Mouse (Mus musculus): ENCODE measurements at regions not wholly inside any gene's neighbourhood (a gene's known extent, or its start where the extent isn't known, plus 50 kb on each side); places are given as distances from the start of the nearest gene placed in this dataset.

- no peak for DNase-seq
- no peak overlapping the region for H3K4me3 ChIP-seq (replicated peaks; ENCODE audit: extremely low read depth, low read depth, low read length)
- 55% methylated on average over 9 of the region's 9 CpGs for WGBS
These were observed 129.1 kb downstream of the Gas1 start for GRCm38 (mm10) chr13:60047791-60048730.

DNA sequence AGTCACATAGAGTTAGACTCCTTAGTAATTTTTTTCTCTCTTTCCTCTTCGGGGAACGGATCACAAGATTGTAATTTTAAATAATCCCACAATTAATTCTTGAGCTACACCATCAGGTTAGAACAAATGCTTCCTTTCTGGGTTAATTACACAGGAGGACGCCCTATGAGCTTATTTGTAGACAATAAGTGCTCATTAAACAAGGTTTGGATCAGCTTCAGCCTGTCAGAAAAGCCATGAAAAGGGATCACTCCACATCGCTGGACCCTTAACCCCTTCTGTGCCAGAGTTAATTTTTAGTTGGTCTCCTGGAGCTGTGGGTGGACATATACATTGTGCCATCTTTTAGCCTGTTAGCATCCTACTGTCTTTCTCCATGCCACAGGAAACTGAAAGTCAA lies 131.4 kb downstream of the Gas1 start:
- DNase-seq = no peak
- H3K4me1 ChIP-seq (ENCODE audit: control insufficient read depth, insufficient read depth, low read length) = no peaks in the 10 kb centered on the region
- no peak for TF ChIP-seq POLR2A (IDR thresholded peaks at IDR 0.05; ENCODE audit: borderline replicate concordance, extremely low read depth, low read depth, low read length)
- TF ChIP-seq CTCF (IDR thresholded peaks at IDR 0.05; ENCODE audit: insufficient read depth, low read length) = no peak
- H3K4me3 ChIP-seq (replicated peaks; ENCODE audit: extremely low read depth, low read depth, low read length) = no peak overlapping the region
- WGBS = 42% methylated on average over 4 of the region's 4 CpGs

More at GRCm38 (mm10) chr13:60047791-60048730, 129.1 kb downstream of the Gas1 start:
- H3K4me1 ChIP-seq (ENCODE audit: control insufficient read depth, insufficient read depth, low read length) = no peaks in the 10 kb centered on the region
- no peak for TF ChIP-seq POLR2A (IDR thresholded peaks at IDR 0.05; ENCODE audit: borderline replicate concordance, extremely low read depth, low read depth, low read length)
- TF ChIP-seq CTCF (IDR thresholded peaks at IDR 0.05; ENCODE audit: insufficient read depth, low read length) = no peak

DNA sequence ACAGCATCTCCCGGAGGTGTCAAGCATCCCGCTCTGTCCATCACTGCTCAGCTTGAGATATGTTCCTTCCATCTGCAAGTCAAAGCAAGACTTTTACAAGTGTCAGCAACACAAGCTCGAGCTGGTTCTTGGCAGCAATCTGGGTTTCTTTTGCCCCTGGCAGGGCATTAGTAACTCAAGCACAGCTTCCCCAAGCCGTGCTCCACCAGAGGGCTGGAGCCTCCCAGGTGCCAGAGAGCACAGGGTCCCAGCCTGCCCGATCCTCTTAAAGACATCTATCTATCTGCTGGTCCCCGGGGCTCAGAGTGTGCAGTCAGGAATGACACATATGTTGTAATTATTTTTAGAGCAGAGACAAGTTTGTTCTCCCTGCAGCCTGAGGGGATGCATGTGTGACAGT lies 132.3 kb downstream of the Gas1 start:
- Histone ChIP-seq H3K4me1 (ENCODE audit: control insufficient read depth, insufficient read depth, low read length) (no peaks in the 10 kb centered on the region), H3K4me3 (replicated peaks; ENCODE audit: extremely low read depth, low read depth, low read length) (no peak overlapping the region)
- WGBS = 37% methylated on average over 6 of the region's 6 CpGs
- TF ChIP-seq POLR2A (IDR thresholded peaks at IDR 0.05; ENCODE audit: borderline replicate concordance, extremely low read depth, low read depth, low read length) = no peak
- no peak for TF ChIP-seq CTCF (IDR thresholded peaks at IDR 0.05; ENCODE audit: insufficient read depth, low read length)
- DNase-seq = no peak

DNA sequence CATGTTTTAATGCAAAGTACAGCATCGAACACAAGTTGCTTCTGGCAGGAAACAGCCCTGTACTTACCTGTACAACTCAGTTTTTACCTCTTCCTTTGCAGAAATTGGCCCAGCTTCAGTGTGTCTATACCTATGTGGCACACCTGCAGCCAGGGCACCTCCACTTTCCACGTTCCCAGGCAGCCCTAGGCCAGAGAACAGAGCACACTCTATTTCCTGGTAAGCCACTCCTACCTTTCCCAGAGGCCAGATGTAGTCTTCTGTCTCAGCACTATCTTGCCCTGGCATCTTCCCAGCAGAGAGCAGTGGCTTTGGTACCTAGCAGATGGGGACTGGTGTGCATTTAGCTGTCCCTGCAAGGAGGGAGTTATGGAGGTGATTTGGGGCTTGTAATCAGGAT lies 134.7 kb downstream of the Gas1 start:
- 69% methylated on average over 2 of the region's 2 CpGs for WGBS

GRCm38 (mm10) chr13:60035536-60036130 lies 141.5 kb downstream of the Gas1 start:
- H3K4me1 ChIP-seq (ENCODE audit: control insufficient read depth, insufficient read depth, low read length) = no peaks in the 10 kb centered on the region
- no peak overlapping the region for H3K4me3 ChIP-seq (replicated peaks; ENCODE audit: extremely low read depth, low read depth, low read length)
- WGBS = 55% methylated on average over 7 of the region's 7 CpGs
- no peak for DNase-seq
- TF ChIP-seq POLR2A (IDR thresholded peaks at IDR 0.05; ENCODE audit: borderline replicate concordance, extremely low read depth, low read depth, low read length) (no peak), CTCF (IDR thresholded peaks at IDR 0.05; ENCODE audit: insufficient read depth, low read length) (no peak)

More for the DNA sequence above, 134.7 kb downstream of the Gas1 start:
- TF ChIP-seq CTCF (IDR thresholded peaks at IDR 0.05; ENCODE audit: insufficient read depth, low read length) (no peak), POLR2A (IDR thresholded peaks at IDR 0.05; ENCODE audit: borderline replicate concordance, extremely low read depth, low read depth, low read length) (no peak)
- H3K4me1 ChIP-seq (ENCODE audit: control insufficient read depth, insufficient read depth, low read length) = no peaks in the 10 kb centered on the region
- H3K4me3 ChIP-seq (replicated peaks; ENCODE audit: extremely low read depth, low read depth, low read length) = no peak overlapping the region
- no peak for DNase-seq

DNA sequence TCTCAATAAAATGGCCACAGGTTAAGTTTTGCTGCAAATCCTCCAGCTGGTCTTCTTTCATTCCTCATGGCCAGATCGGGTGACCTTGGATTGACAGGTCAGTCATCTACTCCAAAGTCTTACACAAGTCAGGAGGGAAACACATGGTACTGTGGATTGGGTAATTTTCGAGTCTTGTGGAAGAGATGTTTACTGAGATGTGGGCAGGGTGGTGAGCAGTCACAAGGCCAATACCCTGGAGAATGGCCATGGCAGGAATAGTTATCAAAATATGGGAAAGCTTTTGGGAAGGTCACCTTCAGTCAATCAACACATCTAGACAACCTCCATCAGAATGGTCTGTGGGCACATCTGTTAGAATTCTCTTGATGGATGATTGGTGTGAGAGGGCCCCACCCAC lies 144.0 kb downstream of the Gas1 start:
- 73% methylated on average over 2 of the region's 2 CpGs for WGBS
- TF ChIP-seq CTCF (IDR thresholded peaks at IDR 0.05; ENCODE audit: insufficient read depth, low read length) = no peak
- no peak for TF ChIP-seq POLR2A (IDR thresholded peaks at IDR 0.05; ENCODE audit: borderline replicate concordance, extremely low read depth, low read depth, low read length)
- no peak for DNase-seq
- no peaks in the 10 kb centered on the region for H3K4me1 ChIP-seq (ENCODE audit: control insufficient read depth, insufficient read depth, low read length)
- no peak overlapping the region for H3K4me3 ChIP-seq (replicated peaks; ENCODE audit: extremely low read depth, low read depth, low read length)

DNA sequence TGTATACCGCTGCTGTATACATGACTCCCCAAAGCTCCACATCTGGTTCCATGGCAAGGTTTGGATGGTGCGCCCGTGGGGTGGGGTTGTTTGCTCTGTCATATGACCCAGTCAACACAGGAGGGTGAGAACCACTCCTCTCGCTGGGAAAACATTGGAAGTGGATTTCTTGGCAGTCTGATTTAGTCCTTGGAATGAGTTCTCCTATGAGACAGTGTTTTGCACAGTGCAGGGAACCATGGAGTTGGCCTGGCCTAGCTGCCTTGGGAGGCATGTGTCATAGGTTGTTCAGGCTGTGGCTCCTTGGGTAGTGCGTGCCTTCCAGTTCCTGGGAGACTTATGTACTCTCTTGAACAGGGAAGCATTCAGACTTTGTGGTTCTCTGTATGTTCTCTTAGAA lies 144.6 kb downstream of the Gas1 start:
- H3K4me1 ChIP-seq (ENCODE audit: control insufficient read depth, insufficient read depth, low read length) = no peaks in the 10 kb centered on the region
- DNase-seq = no peak
- WGBS = 68% methylated on average over 5 of the region's 5 CpGs
- H3K4me3 ChIP-seq (replicated peaks; ENCODE audit: extremely low read depth, low read depth, low read length) = no peak overlapping the region
- TF ChIP-seq POLR2A (IDR thresholded peaks at IDR 0.05; ENCODE audit: borderline replicate concordance, extremely low read depth, low read depth, low read length) (no peak), CTCF (IDR thresholded peaks at IDR 0.05; ENCODE audit: insufficient read depth, low read length) (no peak)

DNA sequence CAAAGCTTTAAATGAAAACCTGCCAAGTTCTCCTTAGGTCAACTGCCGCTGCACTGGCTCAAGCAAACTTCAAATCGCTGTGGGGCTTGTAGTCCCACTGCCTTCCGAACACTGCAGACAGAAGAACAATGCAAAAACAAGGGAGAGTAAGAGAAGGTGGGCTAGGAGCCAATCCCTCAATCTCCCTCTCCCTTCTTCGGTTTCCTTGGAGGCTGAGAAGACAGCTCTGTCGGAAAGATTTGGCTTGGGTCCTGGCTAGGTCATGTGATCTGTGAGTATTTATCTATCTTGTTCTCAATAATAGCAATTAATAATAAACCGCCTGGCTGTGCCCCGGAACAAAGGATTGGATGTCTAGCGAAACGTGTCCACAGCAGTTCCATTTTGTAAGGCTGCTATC lies 147.6 kb downstream of the Gas1 start:
- no peaks in the 10 kb centered on the region for H3K4me1 ChIP-seq (ENCODE audit: control insufficient read depth, insufficient read depth, low read length)
- DNase-seq = no peak
- 59% methylated on average over 9 of the region's 9 CpGs for WGBS
- no peak overlapping the region for H3K4me3 ChIP-seq (replicated peaks; ENCODE audit: extremely low read depth, low read depth, low read length)
- TF ChIP-seq POLR2A (IDR thresholded peaks at IDR 0.05; ENCODE audit: borderline replicate concordance, extremely low read depth, low read depth, low read length) (no peak), CTCF (IDR thresholded peaks at IDR 0.05; ENCODE audit: insufficient read depth, low read length) (no peak)

DNA sequence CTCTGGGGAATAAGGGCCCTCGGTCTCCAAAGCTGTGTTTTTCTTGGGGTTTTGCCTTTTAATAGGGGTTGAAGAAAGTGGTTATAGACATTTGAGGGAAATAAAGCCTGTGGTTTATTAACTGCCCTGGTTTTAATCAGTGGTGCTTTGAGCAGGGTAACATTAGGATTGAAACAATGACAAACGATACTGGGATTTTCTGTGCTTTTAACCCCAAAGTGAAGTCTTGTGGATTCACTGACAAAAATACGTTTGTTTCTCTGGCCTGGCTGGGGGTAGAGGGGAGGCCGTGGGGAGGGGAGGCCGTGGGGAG lies 157.0 kb downstream of the Gas1 start:
- no peak for DNase-seq
- Histone ChIP-seq H3K4me1 (ENCODE audit: control insufficient read depth, insufficient read depth, low read length) (no peaks in the 10 kb centered on the region; the same call in 1 of the 2 replicates), H3K4me3 (replicated peaks; ENCODE audit: extremely low read depth, low read depth, low read length) (no peak overlapping the region)
- TF ChIP-seq POLR2A (IDR thresholded peaks at IDR 0.05; ENCODE audit: borderline replicate concordance, extremely low read depth, low read depth, low read length) (no peak), CTCF (IDR thresholded peaks at IDR 0.05; ENCODE audit: insufficient read depth, low read length) (no peak)
- WGBS = 36% methylated on average over 5 of the region's 5 CpGs
